Mouse (Mus musculus): ENCODE results near the gene Cnksr1. TPM values are rescaled to one million over a fixed set of nuclear protein-coding genes. Genes with fewer than 3 reads are reported as not detected.
"Not testable (repeated sequence)": the region's sequence is repeated elsewhere in the genome, so short reads cannot be mapped to it uniquely, and the experiment has no call there.

The Cnksr1 gene
- 2.9 and 3.9 TPM in 2 replicates for polyA plus RNA-seq (2015; fragmentation: Nextera tagmentation; extraction: Ambion mirVana)

GRCm38 (mm10) chr4:134238279-134238651 lies at the start of gene Cnksr1:
Gene Cnksr1 (minus strand): TSS chr4:134238399.
- ATAC-seq (ENCODE audit: insufficient number of reproducible peaks, insufficient read depth, low FRiP score, low TSS enrichment, low read depth), result 0 out of 2 replicates have a peak, but pooled peaks have one; percentile 45
- 3% methylated on average over 18 of the region's 18 CpGs for WGBS
- no peaks in the 10 kb centered on the region for H3K36me3 ChIP-seq
- peaks cover 27% of the 10 kb centered on the region for H3K27me3 ChIP-seq
- peak within 1 kb of the TSS; percentile 54 for H3K4me2 ChIP-seq
- H3K27ac ChIP-seq, result no peak within 1 kb of the TSS
- peaks cover 14% of the 10 kb centered on the region for H3K4me1 ChIP-seq
- H3K9me3 ChIP-seq, result no peaks in the 10 kb centered on the region
- H3K4me3 ChIP-seq, result peak within 1 kb of the TSS; percentile 36
- peak within 1 kb of the TSS; percentile 58; the same call in 1 of the 2 replicates for H3K9ac ChIP-seq

- peak within 1 kb of the TSS; percentile 100 for H3K27ac ChIP-seq
- peak within 1 kb of the TSS; percentile 91 for H3K4me2 ChIP-seq
- under 1% methylated on average over 43 of the region's 43 CpGs for WGBS
- 0 out of 2 replicates have a peak, but pooled peaks cover 2% of the 10 kb centered on the region for H3K27me3 ChIP-seq
- ATAC-seq (ENCODE audit: insufficient number of reproducible peaks, insufficient read depth, low FRiP score, low TSS enrichment, low read depth), result peak; percentile 78
- H3K4me3 ChIP-seq, result peak within 1 kb of the TSS; percentile 100
- peaks cover 19% of the 10 kb centered on the region for H3K36me3 ChIP-seq
- H3K9ac ChIP-seq, result peak within 1 kb of the TSS; percentile 99
- H3K9me3 ChIP-seq, result no peaks in the 10 kb centered on the region
- peaks cover 20% of the 10 kb centered on the region for H3K4me1 ChIP-seq
Observed at GRCm38 (mm10) chr4:134287575-134288025, 49.4 kb upstream of the Cnksr1 start, which contains the start of gene Pdik1l. Gene Pdik1l (minus strand): TSS chr4:134287895.

- Histone ChIP-seq H3K9me3 (no peaks in the 10 kb centered on the region), H3K9ac (peak overlapping the region; percentile 99), H3K27me3 (no peaks in the 10 kb centered on the region), H3K4me1 (peaks cover 20% of the 10 kb centered on the region), H3K27ac (peak overlapping the region; percentile 100), H3K4me3 (peak overlapping the region; percentile 100), H3K36me3 (peaks cover 23% of the 10 kb centered on the region), H3K4me2 (peak overlapping the region; percentile 91)
- ATAC-seq (ENCODE audit: insufficient number of reproducible peaks, insufficient read depth, low FRiP score, low TSS enrichment, low read depth), result peak; percentile 94
- WGBS, result under 1% methylated on average over 57 of the region's 59 CpGs
Observed at GRCm38 (mm10) chr4:134287168-134287564, 49.0 kb upstream of the Cnksr1 start.

- Histone ChIP-seq H3K9me3 (no peaks in the 10 kb centered on the region), H3K9ac (peak overlapping the region; percentile 99), H3K4me1 (peaks cover 20% of the 10 kb centered on the region), H3K36me3 (peaks cover 29% of the 10 kb centered on the region), H3K27me3 (no peaks in the 10 kb centered on the region), H3K4me2 (peak overlapping the region; percentile 91), H3K4me3 (peak overlapping the region; percentile 100), H3K27ac (peak overlapping the region; percentile 100)
- ATAC-seq (ENCODE audit: insufficient number of reproducible peaks, insufficient read depth, low FRiP score, low TSS enrichment, low read depth), result peak; percentile 21; the same call in 1 of the 2 replicates
- 3% methylated on average over 59 of the region's 59 CpGs for WGBS
Observed at GRCm38 (mm10) chr4:134286226-134287167, 48.3 kb upstream of the Cnksr1 start.

GRCm38 (mm10) chr4:134284942-134285341 lies 46.7 kb upstream of the Cnksr1 start:
- no peaks in the 10 kb centered on the region for H3K27me3 ChIP-seq
- WGBS, result 90% methylated on average over 2 of the region's 2 CpGs
- H3K4me1 ChIP-seq, result peaks cover 20% of the 10 kb centered on the region
- no peak overlapping the region for H3K4me2 ChIP-seq
- no peak overlapping the region for H3K9ac ChIP-seq
- H3K9me3 ChIP-seq, result no peaks in the 10 kb centered on the region
- peaks cover 43% of the 10 kb centered on the region for H3K36me3 ChIP-seq
- H3K27ac ChIP-seq, result no peak overlapping the region
- no peak overlapping the region for H3K4me3 ChIP-seq
- no peak for ATAC-seq (ENCODE audit: insufficient number of reproducible peaks, insufficient read depth, low FRiP score, low TSS enrichment, low read depth)

- no peaks in the 10 kb centered on the region for H3K9me3 ChIP-seq
- peak overlapping the region; percentile 52 for H3K4me2 ChIP-seq
- no peaks in the 10 kb centered on the region for H3K27me3 ChIP-seq
- no peak overlapping the region for H3K27ac ChIP-seq
- peak overlapping the region; percentile 18 for H3K4me3 ChIP-seq
- peaks cover 12% of the 10 kb centered on the region; the same call in 1 of the 2 replicates for H3K4me1 ChIP-seq
- no peak for ATAC-seq (ENCODE audit: insufficient number of reproducible peaks, insufficient read depth, low FRiP score, low TSS enrichment, low read depth)
- 4% methylated on average over 14 of the region's 14 CpGs for whole genome bisulfite sequencing
- H3K9ac ChIP-seq, result no peak overlapping the region
- peaks cover 29% of the 10 kb centered on the region for H3K36me3 ChIP-seq
Observed at GRCm38 (mm10) chr4:134273417-134274345, 35.5 kb upstream of the Cnksr1 start.

- ATAC-seq (ENCODE audit: insufficient number of reproducible peaks, insufficient read depth, low FRiP score, low TSS enrichment, low read depth), result no peak
- H3K9me3 ChIP-seq, result no peaks in the 10 kb centered on the region
- WGBS, result 24% methylated on average over 12 of the region's 13 CpGs
- H3K4me3 ChIP-seq, result peak overlapping the region; percentile 18
- peak overlapping the region; percentile 52 for H3K4me2 ChIP-seq
- H3K4me1 ChIP-seq, result peaks cover 12% of the 10 kb centered on the region; the same call in 1 of the 2 replicates
- no peak overlapping the region for H3K27ac ChIP-seq
- peaks cover 23% of the 10 kb centered on the region for H3K36me3 ChIP-seq
- no peaks in the 10 kb centered on the region for H3K27me3 ChIP-seq
- H3K9ac ChIP-seq, result no peak overlapping the region
Observed at GRCm38 (mm10) chr4:134272731-134273416, 34.7 kb upstream of the Cnksr1 start.

GRCm38 (mm10) chr4:134271979-134272378 lies 33.8 kb upstream of the Cnksr1 start:
- Histone ChIP-seq H3K4me1 (peaks cover 12% of the 10 kb centered on the region; the same call in 1 of the 2 replicates), H3K27me3 (no peaks in the 10 kb centered on the region), H3K4me2 (no peak overlapping the region), H3K36me3 (peaks cover 14% of the 10 kb centered on the region), H3K9me3 (no peaks in the 10 kb centered on the region), H3K9ac (no peak overlapping the region), H3K27ac (no peak overlapping the region), H3K4me3 (no peak overlapping the region)
- ATAC-seq (ENCODE audit: insufficient number of reproducible peaks, insufficient read depth, low FRiP score, low TSS enrichment, low read depth), result no peak
- 87% methylated on average over 7 of the region's 7 CpGs for WGBS

- not testable (repeated sequence) for H3K9ac ChIP-seq; ATAC-seq (ENCODE audit: insufficient number of reproducible peaks, insufficient read depth, low FRiP score, low TSS enrichment, low read depth); H3K27me3 ChIP-seq; H3K4me3 ChIP-seq; H3K9me3 ChIP-seq; H3K27ac ChIP-seq; H3K36me3 ChIP-seq; H3K4me2 ChIP-seq
- peaks cover 12% of the 10 kb centered on the region; the same call in 1 of the 2 replicates for H3K4me1 ChIP-seq
Observed at GRCm38 (mm10) chr4:134269622-134270021, 31.4 kb upstream of the Cnksr1 start.

GRCm38 (mm10) chr4:134268102-134268655 lies 30.0 kb upstream of the Cnksr1 start:
- no peaks in the 10 kb centered on the region for H3K9me3 ChIP-seq
- H3K4me3 ChIP-seq, result no peak overlapping the region
- H3K27me3 ChIP-seq, result no peaks in the 10 kb centered on the region
- WGBS, result 86% methylated on average over 19 of the region's 19 CpGs
- no peak overlapping the region for H3K9ac ChIP-seq
- H3K27ac ChIP-seq, result no peak overlapping the region
- H3K4me1 ChIP-seq, result peaks cover 5% of the 10 kb centered on the region; the same call in 1 of the 2 replicates
- H3K36me3 ChIP-seq, result no peaks in the 10 kb centered on the region
- no peak for ATAC-seq (ENCODE audit: insufficient number of reproducible peaks, insufficient read depth, low FRiP score, low TSS enrichment, low read depth)
- no peak overlapping the region for H3K4me2 ChIP-seq

All from embryonic facial prominence, embryonic 13.5 days (tissue).